Mouse (Mus musculus): Measurements from ENCODE around the gene Cfap157. TPM values are rescaled to one million over a fixed set of nuclear protein-coding genes. Genes with fewer than 3 reads are reported as not detected.

Gene Cfap157
- polyA plus RNA-seq, 1 experiment from 2014 or later: not detected

DNA sequence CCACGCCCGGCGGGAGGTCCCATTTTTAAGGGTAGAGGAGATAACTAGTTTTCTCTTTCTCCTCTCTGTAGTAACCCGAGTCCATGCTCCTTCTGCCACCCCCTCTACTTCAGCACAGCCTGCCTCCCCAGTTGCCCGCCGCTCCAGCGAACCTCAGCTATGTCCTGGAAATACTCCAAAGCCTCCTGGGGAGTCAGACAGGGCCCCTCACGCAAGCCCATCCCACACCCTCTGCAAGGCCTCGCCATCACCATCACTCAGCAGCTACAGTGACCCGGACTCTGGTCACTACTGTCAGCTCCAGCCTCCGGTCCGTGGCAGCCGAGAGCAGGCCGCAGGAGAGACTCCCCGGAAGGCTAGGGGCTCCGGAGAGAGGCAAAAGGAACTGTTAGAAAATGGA, 35.1 kb downstream of the Cfap157 start:
- DNase-seq (no peak), ATAC-seq (no peak)
- TF ChIP-seq CTCF (IDR thresholded peaks at IDR 0.05; ENCODE audit: low read depth) (no peak), EP300 (IDR thresholded peaks at IDR 0.05; ENCODE audit: low read depth) (no peak)
- peaks cover 46% of the 10 kb centered on the region for H3K36me3 ChIP-seq (replicated peaks; ENCODE audit: insufficient read depth, low read length)
- no peak overlapping the region for H3K4me3 ChIP-seq (ENCODE audit: low read depth, low read length)
- 82% methylated on average over 16 of the region's 16 CpGs for WGBS (ENCODE audit: insufficient replicate concordance)
- H3K4me1 ChIP-seq (ENCODE audit: insufficient read depth): no peaks in the 10 kb centered on the region; the same call in 1 of the 2 replicates
- no peaks in the 10 kb centered on the region for H3K27me3 ChIP-seq (ENCODE audit: insufficient read depth, low read length)
- H3K4me2 ChIP-seq (ENCODE audit: low read depth, low read length): no peak overlapping the region
- H3K9me3 ChIP-seq (ENCODE audit: low read length): no peaks in the 10 kb centered on the region
- no peak overlapping the region for H3K27ac ChIP-seq (ENCODE audit: low read depth)
- H3K9ac ChIP-seq (replicated peaks): no peak overlapping the region

GRCm38 (mm10) chr2:32744272-32744982, 39.8 kb downstream of the Cfap157 start:
- TF ChIP-seq EP300 (IDR thresholded peaks at IDR 0.05; ENCODE audit: low read depth): no peak
- TF ChIP-seq CTCF (IDR thresholded peaks at IDR 0.05; ENCODE audit: low read depth): no peak
- no peak overlapping the region for H3K9ac ChIP-seq (replicated peaks)
- DNase-seq: no peak

GRCm38 (mm10) chr2:32742173-32742531, 42.1 kb downstream of the Cfap157 start:
- Histone ChIP-seq H3K4me2 (ENCODE audit: low read depth, low read length) (no peak overlapping the region), H3K36me3 (replicated peaks; ENCODE audit: insufficient read depth, low read length) (peaks cover 20% of the 10 kb centered on the region), H3K9me3 (ENCODE audit: low read length) (no peaks in the 10 kb centered on the region), H3K27me3 (ENCODE audit: insufficient read depth, low read length) (peaks cover 6% of the 10 kb centered on the region; the same call in 1 of the 2 replicates), H3K27ac (ENCODE audit: low read depth) (no peak overlapping the region), H3K9ac (replicated peaks) (no peak overlapping the region), H3K4me1 (ENCODE audit: insufficient read depth) (0 out of 2 replicates have a peak, but pooled peaks cover 8% of the 10 kb centered on the region), H3K4me3 (ENCODE audit: low read depth, low read length) (no peak overlapping the region)
- WGBS (ENCODE audit: insufficient replicate concordance): 73% methylated on average over 18 of the region's 18 CpGs
- ATAC-seq: 0 out of 2 replicates have a peak, but pooled peaks have one; percentile 25
- DNase-seq: no peak
- TF ChIP-seq CTCF (IDR thresholded peaks at IDR 0.05; ENCODE audit: low read depth) (no peak), EP300 (IDR thresholded peaks at IDR 0.05; ENCODE audit: low read depth) (no peak)

More at GRCm38 (mm10) chr2:32744272-32744982, 39.8 kb downstream of the Cfap157 start:
- WGBS (ENCODE audit: insufficient replicate concordance): 69% methylated on average over 15 of the region's 15 CpGs
- peaks cover 23% of the 10 kb centered on the region for H3K36me3 ChIP-seq (replicated peaks; ENCODE audit: insufficient read depth, low read length)
- H3K4me3 ChIP-seq (ENCODE audit: low read depth, low read length): no peak overlapping the region
- H3K9me3 ChIP-seq (ENCODE audit: low read length): no peaks in the 10 kb centered on the region
- ATAC-seq: no peak
- no peak overlapping the region for H3K4me2 ChIP-seq (ENCODE audit: low read depth, low read length)
- no peak overlapping the region for H3K27ac ChIP-seq (ENCODE audit: low read depth)
- 0 out of 2 replicates have a peak, but pooled peaks cover 8% of the 10 kb centered on the region for H3K4me1 ChIP-seq (ENCODE audit: insufficient read depth)
- peaks cover 6% of the 10 kb centered on the region; the same call in 1 of the 2 replicates for H3K27me3 ChIP-seq (ENCODE audit: insufficient read depth, low read length)

DNA sequence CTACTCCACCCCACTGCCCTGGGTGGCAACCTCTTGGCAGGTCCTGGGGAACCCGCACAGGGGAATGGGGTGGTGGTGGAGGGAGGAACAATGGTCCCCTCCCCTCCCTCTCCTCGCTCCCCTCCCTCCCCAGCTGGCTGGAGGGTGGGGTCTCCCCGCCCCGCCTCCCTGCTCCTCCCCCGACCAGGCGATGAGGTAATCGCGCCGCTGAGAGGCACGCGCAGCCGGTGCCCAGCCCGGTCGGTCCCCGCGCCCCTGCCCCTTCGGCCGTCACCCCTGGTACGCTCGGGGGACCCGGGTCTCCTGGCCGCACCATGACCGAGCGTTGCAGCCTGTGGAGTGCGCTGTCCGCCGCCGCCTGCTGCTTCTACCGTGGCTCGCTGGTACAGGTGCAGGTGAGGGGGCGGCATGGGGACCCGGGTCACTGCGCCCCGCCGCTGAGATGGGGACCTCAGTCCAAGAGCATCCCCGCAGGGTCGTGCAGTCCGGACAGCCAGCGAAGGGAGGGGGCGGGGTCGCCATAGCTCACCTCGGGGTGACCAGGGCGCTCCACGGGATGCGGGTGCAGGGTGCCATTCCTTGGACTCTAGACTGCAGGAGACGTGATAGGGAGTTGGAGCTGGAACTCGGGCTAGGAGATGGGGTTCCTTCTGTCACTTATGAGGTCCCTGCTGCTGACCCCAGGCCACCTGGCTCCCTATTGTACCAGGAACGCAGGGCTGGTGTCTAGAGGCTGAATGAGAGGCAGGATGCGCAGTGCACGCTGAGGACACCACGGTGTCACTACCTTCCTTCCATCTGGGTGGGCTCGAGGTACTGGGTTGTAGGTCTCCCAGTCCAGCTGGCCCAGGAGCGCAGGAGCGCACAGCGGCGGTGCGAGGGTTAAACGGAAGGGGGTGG, 42.7 kb downstream of the Cfap157 start:
- TF ChIP-seq EP300 (IDR thresholded peaks at IDR 0.05; ENCODE audit: low read depth) (no peak), CTCF (IDR thresholded peaks at IDR 0.05; ENCODE audit: low read depth) (no peak)
- ATAC-seq (peak; percentile 25; the same call in 1 of the 2 replicates), DNase-seq (no peak)
- H3K36me3 ChIP-seq (replicated peaks; ENCODE audit: insufficient read depth, low read length): peaks cover 14% of the 10 kb centered on the region
- peak overlapping the region; percentile 57 for H3K4me2 ChIP-seq (ENCODE audit: low read depth, low read length)
- H3K4me3 ChIP-seq (ENCODE audit: low read depth, low read length): peak overlapping the region; percentile 13; the same call in 1 of the 2 replicates
- WGBS (ENCODE audit: insufficient replicate concordance): 59% methylated on average over 42 of the region's 58 CpGs
- H3K27ac ChIP-seq (ENCODE audit: low read depth): no peak overlapping the region
- no peak overlapping the region for H3K9ac ChIP-seq (replicated peaks)
- no peaks in the 10 kb centered on the region for H3K9me3 ChIP-seq (ENCODE audit: low read length)
- peaks cover 6% of the 10 kb centered on the region; the same call in 1 of the 2 replicates for H3K27me3 ChIP-seq (ENCODE audit: insufficient read depth, low read length)
- H3K4me1 ChIP-seq (ENCODE audit: insufficient read depth): 0 out of 2 replicates have a peak, but pooled peaks cover 8% of the 10 kb centered on the region

GRCm38 (mm10) chr2:32740916-32741272, 43.3 kb downstream of the Cfap157 start, which contains the start of gene 6330409D20Rik:
Gene 6330409D20Rik (minus strand): TSS chr2:32741016.
- Histone ChIP-seq H3K36me3 (replicated peaks; ENCODE audit: insufficient read depth, low read length) (peaks cover 9% of the 10 kb centered on the region), H3K27me3 (ENCODE audit: insufficient read depth, low read length) (peaks cover 6% of the 10 kb centered on the region; the same call in 1 of the 2 replicates), H3K27ac (ENCODE audit: low read depth) (no peak within 1 kb of the TSS), H3K4me1 (ENCODE audit: insufficient read depth) (0 out of 2 replicates have a peak, but pooled peaks cover 8% of the 10 kb centered on the region), H3K4me2 (ENCODE audit: low read depth, low read length) (peak within 1 kb of the TSS; percentile 57), H3K9ac (replicated peaks) (no peak within 1 kb of the TSS), H3K9me3 (ENCODE audit: low read length) (no peaks in the 10 kb centered on the region), H3K4me3 (ENCODE audit: low read depth, low read length) (peak within 1 kb of the TSS; percentile 13; the same call in 1 of the 2 replicates)
- ATAC-seq (no peak), DNase-seq (no peak)
- no peak for TF ChIP-seq EP300 (IDR thresholded peaks at IDR 0.05; ENCODE audit: low read depth)
- TF ChIP-seq CTCF (IDR thresholded peaks at IDR 0.05; ENCODE audit: low read depth): no peak
- WGBS (ENCODE audit: insufficient replicate concordance): 45% methylated on average over 11 of the region's 11 CpGs

- DNase-seq (no peak), ATAC-seq (no peak)
- Histone ChIP-seq H3K9me3 (ENCODE audit: low read length) (no peaks in the 10 kb centered on the region), H3K4me1 (ENCODE audit: insufficient read depth) (0 out of 2 replicates have a peak, but pooled peaks cover 8% of the 10 kb centered on the region), H3K36me3 (replicated peaks; ENCODE audit: insufficient read depth, low read length) (peaks cover 8% of the 10 kb centered on the region), H3K27ac (ENCODE audit: low read depth) (no peak overlapping the region), H3K27me3 (ENCODE audit: insufficient read depth, low read length) (peaks cover 6% of the 10 kb centered on the region; the same call in 1 of the 2 replicates), H3K4me3 (ENCODE audit: low read depth, low read length) (no peak overlapping the region), H3K9ac (replicated peaks) (no peak overlapping the region), H3K4me2 (ENCODE audit: low read depth, low read length) (no peak overlapping the region)
- WGBS (ENCODE audit: insufficient replicate concordance): 70% methylated on average over 4 of the region's 4 CpGs
- no peak for TF ChIP-seq CTCF (IDR thresholded peaks at IDR 0.05; ENCODE audit: low read depth)
- no peak for TF ChIP-seq EP300 (IDR thresholded peaks at IDR 0.05; ENCODE audit: low read depth)
These were observed 44.9 kb downstream of the Cfap157 start for GRCm38 (mm10) chr2:32739311-32739710.

Data from liver, postnatal 0 days (tissue).